Mouse (Mus musculus): ENCODE measurements around the gene Stac.

Gene Stac

DNA sequence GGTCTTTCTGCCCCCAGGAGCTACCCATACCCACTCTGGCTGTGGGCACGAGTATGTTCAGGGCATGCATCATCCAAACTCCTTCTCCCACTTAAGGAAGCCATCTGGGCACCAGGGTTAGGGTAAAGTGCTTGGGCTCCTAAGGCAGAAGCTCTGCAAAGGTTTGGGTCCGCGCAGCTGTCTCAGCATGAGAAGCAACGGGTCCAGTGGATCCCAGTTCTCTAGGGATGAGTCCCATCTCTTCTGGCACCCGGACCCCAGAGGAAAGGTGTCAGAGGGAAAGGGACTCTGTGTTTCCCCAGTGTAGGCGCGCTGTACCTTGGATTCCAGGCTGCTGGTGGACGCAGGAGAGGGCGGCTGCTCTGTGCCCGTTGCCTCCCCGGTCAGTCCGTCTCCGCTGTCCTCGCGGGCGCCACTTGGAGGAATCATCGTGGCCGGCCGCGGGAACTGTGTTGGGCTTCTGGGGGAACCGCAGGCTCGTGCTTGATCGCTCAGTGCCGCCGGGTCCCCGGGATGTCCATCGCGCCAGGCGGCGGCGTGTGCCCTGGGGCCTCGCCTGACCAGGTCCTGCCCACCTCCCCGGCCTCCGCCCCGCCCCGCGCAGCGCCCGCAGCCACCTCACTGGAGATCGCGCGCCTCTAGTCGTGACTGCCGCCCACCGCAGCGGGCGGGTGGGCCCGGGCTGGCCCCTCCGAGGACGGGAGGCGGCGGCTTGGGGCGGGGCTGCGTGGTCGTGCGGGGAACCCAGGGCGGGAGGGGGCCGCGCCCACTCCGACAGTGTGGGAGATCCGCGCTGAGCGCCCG lies at the start of gene Stac:
Gene Stac, minus strand, starts transcription at position 669 of the 804 bp plus-strand sequence.
- no peak for DNase-seq (ENCODE audit: low read depth, low spot score)

DNA sequence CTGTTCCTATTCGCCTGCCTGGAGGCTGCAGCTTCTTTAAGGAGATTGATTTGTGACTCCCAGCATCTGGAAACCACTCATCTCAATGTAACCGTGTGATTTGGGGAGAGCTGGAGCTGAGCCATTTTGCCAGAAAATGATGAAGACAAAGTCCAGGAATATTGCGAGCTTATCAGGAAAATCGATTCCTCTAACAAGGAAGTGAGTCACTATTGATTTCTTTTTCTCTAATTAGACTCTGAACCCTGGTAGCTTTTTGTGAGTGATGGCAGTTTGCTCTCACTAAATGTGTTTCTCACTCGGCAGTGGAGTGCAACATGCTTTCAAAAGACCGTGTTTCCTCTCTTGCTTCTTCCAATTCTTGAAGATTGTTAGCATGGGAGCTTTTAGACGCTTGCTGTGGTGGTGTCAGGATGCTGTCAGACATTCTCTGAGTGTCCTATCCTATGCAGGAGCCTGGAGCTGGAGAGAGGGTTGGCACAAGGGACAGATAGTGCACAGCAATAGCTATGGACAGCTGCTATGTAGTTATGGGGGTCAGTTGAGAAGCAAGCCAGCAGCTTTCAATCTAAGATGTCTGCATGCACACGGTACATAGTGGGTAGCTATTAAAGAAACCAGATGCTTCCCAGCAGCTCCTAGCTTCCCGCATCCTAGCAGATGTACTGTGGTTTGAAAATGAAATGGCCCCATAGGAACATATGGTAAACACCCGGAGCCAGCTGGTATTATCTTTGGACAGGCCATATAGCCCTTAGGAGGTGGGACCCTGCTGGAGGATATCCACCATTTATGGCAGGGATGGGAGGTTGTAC lies 49.5 kb upstream of the Stac start:
- no peak for DNase-seq (ENCODE audit: low read depth, low spot score)

- DNase-seq (ENCODE audit: low read depth, low spot score): no peak
These were observed 48.9 kb upstream of the Stac start for GRCm38 (mm10) chr9:111739026-111739425.

- no peak for DNase-seq (ENCODE audit: low read depth, low spot score)
These were observed 47.6 kb upstream of the Stac start for GRCm38 (mm10) chr9:111737796-111738195.

GRCm38 (mm10) chr9:111735931-111736330 lies 45.8 kb upstream of the Stac start:
- peak; percentile 17 for DNase-seq (ENCODE audit: low read depth, low spot score)

DNA sequence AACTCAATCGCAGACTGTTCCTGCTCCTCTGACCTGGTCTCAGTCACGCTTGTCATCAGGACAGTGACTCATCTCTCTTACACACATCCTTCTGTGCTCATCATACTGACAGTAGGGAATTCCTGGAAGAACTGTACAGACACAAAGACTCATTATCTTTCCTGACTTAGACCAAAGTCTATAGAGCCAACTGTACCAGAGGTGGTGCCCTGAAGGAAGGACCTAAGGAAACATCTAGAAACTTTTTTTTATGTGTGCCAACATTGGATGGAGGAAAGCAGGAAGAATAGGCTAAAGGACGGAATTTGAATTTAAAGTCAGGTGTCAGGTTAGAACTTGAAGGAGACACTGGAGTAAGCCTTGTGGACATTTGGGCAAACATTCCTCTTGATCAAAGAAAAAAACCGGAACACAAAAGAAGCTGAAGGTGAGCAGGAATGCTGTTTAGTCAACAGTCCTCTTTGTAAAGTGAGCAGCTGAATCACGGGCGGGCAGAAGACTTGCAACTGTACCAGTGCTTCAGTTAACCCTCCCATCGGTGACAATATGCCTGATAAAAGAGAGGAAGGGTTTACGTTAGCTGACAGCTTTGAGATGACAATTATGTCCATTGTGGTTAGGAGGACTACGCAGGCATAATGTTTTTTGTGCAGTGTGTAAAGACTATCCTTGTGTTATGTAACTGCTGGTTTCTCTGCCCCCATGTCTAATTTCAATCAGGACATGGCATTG lies 42.0 kb upstream of the Stac start:
- peak; percentile 81 for DNase-seq (ENCODE audit: low read depth, low spot score)

DNA sequence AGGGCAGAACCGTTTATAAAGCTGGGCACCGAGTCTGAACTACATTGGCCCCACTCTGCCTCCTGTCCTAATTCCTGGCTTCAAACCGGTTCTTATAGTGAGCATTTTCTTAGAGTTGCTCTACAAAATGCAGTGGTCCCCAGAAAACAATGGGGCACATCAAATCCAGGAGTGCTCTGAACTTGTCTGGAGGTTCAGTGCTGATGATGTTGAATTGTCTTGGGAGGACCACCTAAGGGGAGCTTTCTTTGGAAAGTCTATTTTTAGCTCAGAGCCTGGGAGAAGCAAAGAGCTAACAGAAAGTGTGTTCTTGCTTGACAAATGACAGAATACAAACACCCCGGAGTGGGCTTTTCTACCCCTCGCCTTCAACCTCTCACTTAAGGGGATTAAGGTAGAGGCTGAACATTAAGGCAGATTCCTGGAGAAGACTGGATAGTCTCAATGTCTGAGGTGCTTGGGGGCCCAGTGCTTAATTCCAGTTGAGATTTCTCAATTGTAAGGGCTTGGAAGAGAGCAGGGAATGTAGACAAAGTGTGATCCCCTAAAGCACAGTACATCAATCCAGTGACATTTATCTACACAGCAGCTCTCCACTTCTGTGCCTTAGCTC lies 34.9 kb upstream of the Stac start:
- DNase-seq (ENCODE audit: low read depth, low spot score): peak; percentile 85

GRCm38 (mm10) chr9:111714457-111714856 lies 24.3 kb upstream of the Stac start:
- DNase-seq (ENCODE audit: low read depth, low spot score): no peak

DNA sequence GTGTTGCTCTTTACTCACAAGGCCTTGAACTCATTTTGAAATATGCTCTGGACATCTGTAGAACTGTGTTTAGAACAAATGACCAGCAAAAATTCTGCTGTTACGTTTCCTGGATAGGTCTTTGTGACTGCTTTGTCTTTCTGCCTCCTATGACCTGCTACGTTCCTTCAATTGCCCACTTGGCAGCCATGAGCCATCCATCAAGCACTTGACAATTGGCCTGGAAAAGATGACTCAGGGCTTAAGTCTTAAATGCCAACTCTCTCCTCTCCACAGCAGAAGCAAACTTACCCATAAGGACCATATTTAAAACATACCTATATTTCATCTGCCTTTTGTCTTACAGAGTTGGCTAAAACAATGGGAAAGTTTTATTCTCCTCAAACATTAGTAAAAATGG lies 10.0 kb upstream of the Stac start:
- no peak for DNase-seq (ENCODE audit: low read depth, low spot score)

DNA sequence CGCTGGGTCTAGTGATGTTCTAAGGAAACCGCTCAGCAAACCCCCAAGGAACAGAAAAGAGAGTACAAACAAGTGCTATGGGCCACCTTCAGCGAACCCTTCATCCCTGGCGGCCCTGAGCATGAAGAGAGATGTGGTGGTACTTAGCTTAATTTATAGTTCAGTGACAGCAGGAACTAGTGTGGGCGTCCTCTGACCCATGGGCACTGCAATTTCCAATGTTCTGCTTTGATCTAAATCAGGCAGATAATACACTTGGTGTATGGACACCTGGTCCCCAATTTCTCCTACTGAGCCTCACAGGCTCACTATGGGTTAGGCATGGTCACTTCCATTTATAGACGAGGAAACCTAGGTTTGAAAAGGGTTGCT lies 322 bp upstream of the Stac start:
- peak; percentile 6 for DNase-seq (ENCODE audit: low read depth, low spot score)

- DNase-seq (ENCODE audit: low read depth, low spot score): no peak
These were observed 1.0 kb downstream of the Stac start for GRCm38 (mm10) chr9:111689146-111689545.

GRCm38 (mm10) chr9:111684170-111684569 lies 6.0 kb downstream of the Stac start:
- DNase-seq (ENCODE audit: low read depth, low spot score): no peak

- DNase-seq (ENCODE audit: low read depth, low spot score): no peak
These were observed 10.6 kb downstream of the Stac start for GRCm38 (mm10) chr9:111679516-111679915.

DNA sequence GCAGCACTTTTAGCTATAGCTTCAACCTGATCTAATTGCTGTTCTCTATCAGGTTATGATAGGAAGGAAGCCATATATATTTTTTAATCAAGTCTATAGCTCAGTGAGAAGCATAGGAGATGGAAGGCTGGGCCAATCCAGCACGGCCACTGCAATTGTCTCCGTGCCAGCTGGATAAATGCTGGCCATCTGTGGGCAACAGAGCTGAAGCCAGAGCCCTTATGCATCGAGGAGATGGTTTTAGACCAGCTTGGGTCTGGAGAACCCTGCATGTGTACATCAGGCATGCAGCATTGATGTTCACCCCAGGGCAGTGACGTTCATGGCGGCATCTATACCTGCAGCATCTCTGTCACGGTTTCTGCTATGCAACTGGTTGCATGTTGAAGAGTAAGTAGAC lies 20.3 kb downstream of the Stac start:
- DNase-seq (ENCODE audit: low read depth, low spot score): no peak

DNA sequence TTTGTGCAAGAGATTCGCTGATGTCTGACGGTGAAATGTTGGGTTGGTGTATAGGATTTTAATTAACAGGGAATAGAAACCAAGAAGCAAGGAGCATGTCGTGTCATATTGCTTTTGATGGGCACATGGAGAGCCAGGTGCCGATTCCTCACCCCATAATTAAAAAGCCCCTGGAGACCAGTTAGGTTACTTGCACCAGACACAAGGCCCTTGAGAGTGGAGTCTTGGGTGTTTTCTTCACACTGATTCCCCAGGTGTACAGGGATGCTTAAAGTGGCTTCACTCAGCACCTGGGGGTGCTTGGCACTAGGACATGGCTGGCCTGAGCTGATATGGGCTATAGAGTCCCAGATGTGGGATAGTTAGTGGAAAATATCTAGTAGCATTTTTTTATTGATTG lies 35.1 kb downstream of the Stac start:
- no peak for DNase-seq (ENCODE audit: low read depth, low spot score)

DNA sequence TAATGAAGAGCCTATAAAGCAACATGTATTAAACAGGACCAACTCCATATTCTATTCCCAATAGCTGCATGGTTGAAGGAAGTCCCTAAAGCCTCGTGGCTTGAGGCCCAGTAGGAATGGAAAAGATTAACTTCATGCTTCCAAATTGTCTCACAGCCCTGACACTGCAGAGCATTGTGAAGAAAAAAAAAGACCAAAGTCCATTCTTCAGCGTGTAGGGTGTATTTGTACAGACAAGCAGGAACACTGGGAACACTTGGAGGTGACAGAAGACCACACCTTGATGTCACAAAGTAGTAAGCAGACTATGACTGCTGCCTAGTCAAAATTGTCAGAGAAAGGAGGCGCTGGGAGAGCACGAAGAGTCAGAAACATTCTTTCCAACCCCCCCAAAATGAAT lies 45.9 kb downstream of the Stac start:
- DNase-seq (ENCODE audit: low read depth, low spot score): no peak

GRCm38 (mm10) chr9:111643369-111643768 lies 46.8 kb downstream of the Stac start:
- DNase-seq (ENCODE audit: low read depth, low spot score): no peak

DNA sequence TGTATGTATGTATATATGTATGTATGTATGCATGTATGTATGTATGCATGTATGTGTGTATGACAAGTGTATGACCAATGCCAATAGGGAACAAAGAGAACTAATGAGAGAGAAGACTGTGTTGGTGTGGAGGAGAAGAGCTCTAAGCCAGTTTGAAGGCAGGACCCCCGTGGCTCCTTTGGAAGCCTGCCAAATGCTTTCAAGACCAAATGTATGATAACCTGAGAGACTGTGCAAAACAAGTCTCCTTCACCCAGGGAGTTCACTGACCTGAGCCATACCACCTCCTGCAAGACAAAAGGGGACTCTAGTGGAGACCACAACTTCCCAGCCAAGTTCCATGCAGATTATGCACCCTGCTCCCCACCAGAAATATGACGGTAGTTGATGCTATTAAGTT lies 52.5 kb downstream of the Stac start:
- DNase-seq (ENCODE audit: low read depth, low spot score): peak; percentile 9

DNA sequence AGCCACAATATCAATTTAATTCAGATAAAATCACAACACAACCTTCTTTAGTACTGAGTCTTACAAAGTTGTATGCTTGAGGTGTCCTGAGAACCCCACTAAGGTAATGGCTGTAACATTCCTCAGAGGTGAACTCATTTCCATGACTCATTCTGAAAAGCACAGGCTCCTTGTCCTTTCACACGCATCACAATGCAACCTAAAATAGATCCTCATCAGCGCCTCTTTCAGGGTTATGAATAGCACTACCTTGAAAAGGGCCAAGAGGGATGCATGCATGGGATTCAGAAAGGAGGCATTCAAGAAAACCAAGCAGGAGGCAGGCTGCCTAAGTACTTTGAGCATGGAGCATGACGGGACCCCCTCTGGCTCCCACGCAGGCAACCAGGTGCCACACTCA lies 57.3 kb downstream of the Stac start:
- peak; percentile 40 for DNase-seq (ENCODE audit: low read depth, low spot score)

DNA sequence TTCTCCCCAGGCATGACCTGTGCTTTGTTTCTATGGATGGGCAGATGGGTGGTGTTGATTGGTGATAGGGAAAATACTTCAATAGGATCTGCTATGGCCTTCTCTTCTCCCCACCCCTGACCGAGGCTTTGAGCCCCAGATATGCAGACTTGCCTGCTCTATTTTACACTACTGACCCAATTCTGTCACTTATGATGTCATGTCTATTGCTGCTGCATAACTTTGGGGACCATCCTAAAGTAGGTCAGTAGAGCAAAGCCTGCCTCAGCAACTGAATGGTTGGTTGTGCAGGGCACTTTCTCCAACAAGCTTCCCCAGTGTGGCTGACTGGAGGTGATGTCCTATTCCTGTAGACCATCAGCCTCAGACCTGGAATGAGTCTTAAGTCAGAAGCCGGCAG lies 69.0 kb downstream of the Stac start:
- no peak for DNase-seq (ENCODE audit: low read depth, low spot score)

DNA sequence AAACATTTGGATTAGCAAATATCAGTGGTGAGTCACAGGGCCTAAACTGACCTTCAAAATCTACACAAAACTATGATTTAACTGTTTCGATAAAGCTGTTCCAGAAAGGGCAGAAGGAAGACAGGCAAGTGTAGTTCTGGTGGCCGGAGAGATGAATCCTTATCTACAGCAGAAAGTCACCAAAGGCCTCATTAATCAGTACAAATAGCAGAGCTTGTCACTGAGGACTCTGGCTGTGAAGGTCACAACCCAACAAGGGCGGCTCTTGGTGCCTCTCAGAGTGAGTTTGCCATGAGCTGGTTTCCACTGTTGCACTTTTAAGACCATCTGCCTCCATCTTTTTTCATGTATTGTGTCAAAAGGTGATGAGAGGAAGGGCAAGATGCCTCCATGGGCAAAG lies 78.8 kb downstream of the Stac start:
- no peak for DNase-seq (ENCODE audit: low read depth, low spot score)

DNA sequence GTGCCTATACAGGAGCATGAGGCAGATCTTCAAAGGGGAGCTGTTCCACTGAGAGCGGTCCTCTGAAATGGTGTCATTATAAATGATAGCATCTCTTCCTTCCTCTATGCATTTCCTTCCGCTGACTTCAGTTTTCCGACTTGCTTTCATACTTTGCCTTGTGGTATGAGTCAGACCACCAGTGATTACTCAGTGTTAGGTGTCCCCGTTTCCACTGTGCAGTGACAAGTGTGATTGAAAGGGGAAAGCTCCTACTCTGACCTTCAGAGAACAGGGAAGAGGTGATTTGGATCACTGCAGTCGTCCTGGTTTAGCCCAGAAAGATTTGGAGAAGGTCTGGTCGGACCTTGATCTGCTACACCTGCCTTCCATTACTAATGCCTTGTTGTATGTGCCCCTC lies 81.4 kb downstream of the Stac start:
- no peak for DNase-seq (ENCODE audit: low read depth, low spot score)
